Mouse (Mus musculus) spleen, postnatal 10 days (tissue): Measurements from ENCODE around the gene Tmem159.

Source experiments
- DNase-seq, 2 experiments: peaks; one replicate each; pipeline ENCODE4 v3.0.0; 2021 to 2022; ENCODE audit warnings: low spot score in 2 of 2

Tmem159 gene

DNA sequence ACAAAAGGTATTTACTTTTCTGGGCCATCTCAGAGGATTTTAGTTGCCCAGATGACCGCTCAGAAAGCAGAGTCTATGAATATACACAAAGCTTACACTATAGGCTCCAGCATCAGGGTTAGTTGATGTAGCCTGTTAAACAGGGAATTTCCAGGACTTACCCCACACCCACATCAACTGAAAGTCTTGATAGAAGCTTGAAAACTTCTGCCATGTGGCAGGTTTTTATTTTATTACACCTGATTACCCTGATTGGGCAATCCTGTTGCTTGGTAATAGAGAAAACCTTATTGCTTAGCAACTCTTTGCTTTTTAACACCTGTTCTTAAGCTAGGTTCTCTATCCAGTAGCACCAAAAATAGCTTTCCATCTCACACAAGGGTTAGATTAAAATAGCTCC lies 40.6 kb downstream of the Tmem159 start:
- DNase-seq = no peak

DNA sequence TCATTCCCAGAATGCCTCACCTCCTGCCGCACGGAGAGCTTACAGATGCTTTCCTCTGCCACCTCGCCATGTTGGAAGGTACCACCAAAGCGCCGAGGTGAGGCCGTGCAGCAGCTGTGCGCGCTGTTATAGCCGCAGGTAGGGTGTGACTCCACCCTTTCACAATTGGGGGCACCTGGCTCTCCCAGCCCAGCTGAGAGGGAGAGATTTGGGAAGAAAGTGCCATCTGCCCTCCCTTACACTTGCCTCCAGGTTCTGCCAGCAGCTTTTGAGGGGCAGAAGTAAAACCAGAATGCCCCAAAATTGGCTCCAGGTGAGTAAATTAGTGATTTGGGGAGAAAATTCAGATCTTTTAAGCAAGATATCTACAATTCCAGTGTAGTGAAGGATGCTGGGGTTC lies 43.0 kb downstream of the Tmem159 start, which contains the start of gene Zp2:
Zp2 (minus strand) TSS at position 101 of the 400 bp plus-strand sequence.
- DNase-seq = no peak

DNA sequence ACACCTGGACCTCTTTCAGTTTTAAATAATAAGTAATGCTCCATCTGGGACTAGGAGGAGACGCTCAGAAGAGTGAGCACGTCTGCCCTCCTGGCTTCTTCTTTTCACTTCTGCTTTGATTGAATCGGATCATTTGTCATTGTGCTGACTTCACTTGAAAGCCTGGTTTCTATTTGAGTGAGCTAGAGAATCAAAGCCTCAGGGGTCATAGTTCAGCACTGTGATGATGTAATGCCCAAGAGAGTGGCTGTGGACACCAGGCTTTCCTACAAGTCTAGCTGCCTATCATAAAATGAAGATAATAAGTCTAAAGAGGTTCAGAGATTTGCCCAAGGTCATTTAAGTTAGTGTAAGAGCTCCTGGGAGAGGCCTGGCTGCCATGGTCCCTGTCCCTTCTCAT lies 48.1 kb downstream of the Tmem159 start:
- no peak for DNase-seq

DNA sequence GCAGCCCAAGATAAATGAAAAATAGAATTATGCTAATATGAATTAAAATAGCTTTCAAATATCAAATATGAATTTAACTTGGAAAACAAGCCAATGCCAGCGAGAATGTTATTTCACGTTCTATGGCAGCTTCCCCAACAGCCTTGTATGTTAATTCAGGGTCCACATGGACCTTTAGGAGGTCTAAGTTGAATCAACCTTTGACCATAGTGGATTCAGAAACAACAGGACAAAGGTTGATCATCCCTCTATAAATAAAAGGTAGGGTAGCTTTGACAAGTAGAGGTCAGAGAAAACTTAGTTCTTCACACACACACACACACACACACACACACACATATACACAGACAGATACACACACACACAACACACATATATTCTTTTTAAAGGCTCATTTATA lies 48.7 kb downstream of the Tmem159 start:
- no peak for DNase-seq

DNA sequence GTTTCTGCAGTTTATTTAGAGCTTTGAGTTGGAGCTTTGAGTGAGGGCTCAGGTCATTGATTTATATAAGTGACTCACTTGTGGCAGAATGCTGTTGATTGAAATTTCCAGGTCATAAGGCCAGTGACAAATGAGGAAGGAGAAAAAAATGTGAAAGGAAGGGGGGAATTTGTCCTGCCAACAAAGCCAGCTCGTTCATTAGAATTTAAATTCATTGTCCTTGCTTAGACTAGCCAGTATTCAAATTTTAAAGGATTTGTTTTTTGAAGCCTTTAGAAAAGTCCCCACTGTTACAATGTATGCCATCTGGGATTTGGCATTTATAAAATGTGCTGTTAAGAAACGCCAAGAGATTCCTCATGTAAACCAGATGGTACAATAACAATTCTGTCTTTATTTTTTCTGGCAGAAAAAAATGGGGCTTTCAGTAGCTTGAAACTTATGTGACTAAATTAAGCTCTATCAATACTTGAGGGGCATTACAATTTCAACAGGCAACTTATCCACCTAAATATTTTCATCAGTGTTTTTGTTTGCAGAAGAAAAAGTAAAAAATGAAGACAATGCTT lies 54.8 kb downstream of the Tmem159 start:
- no peak for DNase-seq

DNA sequence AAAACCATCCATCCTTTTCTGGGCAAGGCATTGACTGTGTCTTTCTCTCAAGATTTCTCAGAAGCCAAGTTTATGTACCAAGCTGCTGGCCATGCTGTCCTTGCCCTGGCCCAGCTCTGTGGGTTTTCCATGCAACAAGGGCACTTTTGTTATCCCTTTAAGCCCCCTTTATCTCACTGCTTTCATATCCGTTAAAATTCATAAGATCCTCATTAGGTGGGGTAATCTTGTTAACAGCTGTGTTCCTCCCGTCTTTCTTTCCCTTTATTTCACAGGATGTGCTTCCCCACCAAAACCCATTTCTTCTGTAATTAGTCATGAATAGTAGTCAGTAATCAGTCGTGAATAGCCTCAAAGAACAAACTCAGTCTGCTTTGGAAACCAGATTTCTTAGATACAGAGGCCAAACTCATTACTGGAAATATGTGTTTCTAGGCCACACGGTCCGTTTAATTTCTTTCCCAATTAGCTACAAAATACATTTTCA lies 55.5 kb downstream of the Tmem159 start:
- no peak for DNase-seq

DNA sequence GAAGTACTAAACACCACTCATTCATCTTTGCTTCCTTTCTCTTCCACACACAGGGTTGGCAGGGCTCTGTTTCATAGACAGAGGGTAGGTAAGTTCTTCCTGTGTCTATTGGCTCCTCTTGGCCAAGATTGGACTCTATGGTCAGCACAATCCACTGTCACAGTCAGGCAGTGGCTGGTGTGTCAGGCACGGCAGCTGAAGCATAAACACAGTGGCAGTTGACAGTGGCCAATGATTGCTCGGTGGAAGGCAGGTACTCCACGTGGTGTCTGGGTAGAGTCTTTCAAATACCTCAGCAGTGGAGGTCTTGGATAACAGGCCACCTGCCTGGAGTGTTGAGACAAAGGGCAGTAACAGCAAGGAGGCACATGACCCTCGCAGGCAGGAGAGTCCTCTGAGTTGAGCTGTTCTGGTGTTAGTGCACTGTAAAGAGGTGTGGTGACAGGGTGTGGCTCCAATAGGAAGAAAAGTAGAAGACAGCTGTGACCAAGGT lies 56.0 kb downstream of the Tmem159 start:
- DNase-seq = no peak

DNA sequence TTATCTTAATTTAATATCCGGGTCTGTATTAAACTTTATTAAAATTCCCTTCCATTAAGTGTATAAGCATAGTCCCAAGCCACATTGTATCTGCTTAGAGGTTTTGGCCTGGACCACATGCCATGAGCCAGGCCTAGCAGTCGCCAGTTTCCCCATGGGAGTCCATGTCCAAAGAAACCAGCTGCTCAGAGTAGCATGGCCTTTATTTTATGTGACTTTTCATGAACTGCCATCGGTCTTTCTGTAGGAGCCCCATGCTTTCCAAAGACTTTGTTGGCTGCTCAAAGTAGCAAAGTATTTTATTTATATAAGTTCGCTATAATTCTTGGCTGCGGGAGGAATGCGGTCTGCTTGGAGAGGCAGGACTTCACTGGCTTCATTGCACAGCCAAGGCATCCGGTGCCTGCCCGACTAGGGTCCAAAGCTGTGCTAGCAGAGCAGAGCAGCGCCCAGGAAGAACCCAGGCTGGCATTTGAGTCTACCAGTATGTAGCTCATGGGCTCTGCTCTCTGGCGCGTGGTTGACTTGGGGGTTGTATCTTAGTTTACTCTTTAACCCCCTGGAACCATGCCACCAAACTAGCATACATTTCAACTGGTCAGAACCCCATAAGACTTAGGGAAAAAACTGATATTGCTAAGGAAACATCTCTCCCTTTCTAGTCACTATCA lies 61.6 kb downstream of the Tmem159 start:
- no peak for DNase-seq
